Mouse (Mus musculus): Measurements from ENCODE around the gene Apol7e. TPM values are rescaled to one million over a fixed set of nuclear protein-coding genes. Genes with fewer than 3 reads are reported as not detected.

Gene Apol7e
- total RNA-seq, 4 experiments from 2014 or later: not detected

Other genes starting within 250 kb of the Apol7e start
- not detected for gene Apol10a, start 221.8 kb upstream of the Apol7e start, total RNA-seq (2022)
- gene Apol11a, start 190.6 kb upstream of the Apol7e start, total RNA-seq (2022): not detected
- not detected for gene Apol7c, start 165.5 kb upstream of the Apol7e start, total RNA-seq (2022)
- gene 1700025B11Rik, start 137.0 kb upstream of the Apol7e start, total RNA-seq (2022): not detected
- gene Apol10b, start 102.7 kb upstream of the Apol7e start, total RNA-seq (2022): under 1 TPM; 0.17 to 0.88 (median 0.53) TPM
- gene Gm36245, start 99.6 kb upstream of the Apol7e start, total RNA-seq (2022): not detected
- gene Apol11b, start 55.6 kb upstream of the Apol7e start, total RNA-seq (2022): under 1 TPM in 1 of 4 experiments, not detected in 3; 0.13 TPM
- not detected for gene Apol9b, start 30.2 kb downstream of the Apol7e start, total RNA-seq (2022)
- under 1 TPM in 2 of 4 experiments, not detected in 2; 0.63 to 0.86 TPM for gene Apol8, start 58.1 kb downstream of the Apol7e start, total RNA-seq (2022)
- 10 to 100 TPM; 33.4 to 51.3 (median 39.4) TPM for gene Myh9, start 143.3 kb downstream of the Apol7e start, total RNA-seq (2022)
- 100 to 1,000 TPM; 189 to 214 (median 212) TPM for gene Txn2, start 230.1 kb downstream of the Apol7e start, total RNA-seq (2022)

Measured in gastrocnemius, adult 8-10 months (tissue).